Mouse (Mus musculus) B cell, adult 2 months (primary cell): ENCODE measurements at regions not wholly inside any gene's neighbourhood (a gene's known extent, or its start where the extent isn't known, plus 50 kb on each side); places are given as distances from the start of the nearest gene placed in this dataset.
A peak's percentile ranks its signal among the peaks of the same experiment; 100 is the strongest.

Source experiments
- DNase-seq, 2 experiments: peaks; one replicate each; pipeline ENCODE4 v3.0.0; 2022

DNA sequence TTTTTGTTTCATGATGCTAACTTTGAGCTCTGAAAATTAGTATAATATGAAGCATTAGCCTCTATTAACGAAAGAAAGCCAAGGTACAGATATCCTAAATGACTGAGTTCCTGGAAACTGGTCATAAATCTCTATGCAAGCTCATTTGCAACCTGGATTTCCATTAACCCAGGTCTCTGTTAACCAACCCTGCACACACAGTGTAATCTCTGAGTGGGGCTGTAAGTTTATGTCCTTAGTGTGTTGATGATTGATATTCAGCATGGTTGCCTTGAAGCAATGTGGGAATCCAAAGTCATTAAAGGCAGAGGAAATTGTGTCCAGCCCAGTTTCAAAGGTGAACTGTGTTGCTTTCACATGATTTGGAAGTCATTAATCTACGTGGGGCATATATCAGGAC lies 225.9 kb upstream of the Lcorl start:
- DNase-seq, result no peak

- DNase-seq, result no peak
Measured at GRCm38 (mm10) chr5:46073744-46074143, 216.3 kb upstream of the Lcorl start.

- DNase-seq, result no peak
Measured at GRCm38 (mm10) chr5:46073136-46073535, 215.7 kb upstream of the Lcorl start.

DNA sequence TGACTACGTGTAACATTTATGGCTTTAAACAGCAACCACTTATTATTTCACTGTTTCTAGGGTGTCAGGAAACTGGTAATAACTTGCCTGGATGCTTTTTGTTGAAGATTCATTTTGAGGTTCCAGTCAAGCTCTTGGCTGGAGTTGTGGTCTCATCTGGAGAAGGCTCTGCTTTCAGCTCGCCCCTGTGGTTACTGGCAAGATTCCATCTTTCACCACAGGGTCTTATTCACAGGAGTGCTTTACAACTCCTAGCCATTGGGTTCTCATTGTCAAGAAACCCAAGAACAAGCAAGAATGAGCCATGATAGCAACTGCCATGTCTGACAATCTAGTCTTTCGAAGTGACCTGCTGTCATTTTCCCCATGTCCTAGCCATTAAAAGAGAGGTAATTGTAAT lies 202.5 kb upstream of the Lcorl start:
- DNase-seq, result no peak

GRCm38 (mm10) chr5:46054850-46055249 lies 197.4 kb upstream of the Lcorl start:
- no peak for DNase-seq

- no peak for DNase-seq
Measured at GRCm38 (mm10) chr5:46042684-46043348, 185.4 kb upstream of the Lcorl start.

DNA sequence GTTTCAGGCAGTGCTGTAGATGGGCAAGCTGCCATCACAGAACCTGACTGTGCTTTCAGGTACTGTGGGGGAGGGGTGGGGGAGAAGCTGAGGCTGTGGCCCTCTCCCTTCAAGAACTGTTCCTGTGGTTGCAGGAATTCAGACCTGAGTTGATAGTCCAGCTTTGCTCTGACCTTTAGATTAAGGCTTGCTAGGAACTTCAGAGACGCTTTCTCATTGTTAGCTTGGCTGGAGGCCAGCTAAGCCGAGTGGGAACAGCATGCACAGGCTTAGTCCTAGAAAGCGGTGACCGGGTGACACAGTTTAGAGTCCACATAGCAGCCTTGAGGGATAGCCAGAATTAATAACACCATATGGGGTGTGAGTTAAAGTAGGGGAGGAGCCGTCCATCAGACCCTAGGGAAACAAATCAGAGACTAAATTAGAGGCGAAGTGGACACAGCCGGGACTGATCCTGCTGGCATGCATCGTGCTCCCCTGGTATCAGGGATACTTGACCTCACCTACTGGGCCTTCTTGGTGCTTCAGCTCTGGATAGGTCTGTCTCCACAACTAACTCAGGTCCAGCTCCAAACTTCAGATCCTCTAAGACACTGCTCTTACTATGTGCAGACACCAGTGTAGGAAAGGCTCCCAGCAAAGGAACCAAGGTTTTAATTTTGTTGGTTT lies 175.7 kb upstream of the Lcorl start:
- no peak for DNase-seq

DNA sequence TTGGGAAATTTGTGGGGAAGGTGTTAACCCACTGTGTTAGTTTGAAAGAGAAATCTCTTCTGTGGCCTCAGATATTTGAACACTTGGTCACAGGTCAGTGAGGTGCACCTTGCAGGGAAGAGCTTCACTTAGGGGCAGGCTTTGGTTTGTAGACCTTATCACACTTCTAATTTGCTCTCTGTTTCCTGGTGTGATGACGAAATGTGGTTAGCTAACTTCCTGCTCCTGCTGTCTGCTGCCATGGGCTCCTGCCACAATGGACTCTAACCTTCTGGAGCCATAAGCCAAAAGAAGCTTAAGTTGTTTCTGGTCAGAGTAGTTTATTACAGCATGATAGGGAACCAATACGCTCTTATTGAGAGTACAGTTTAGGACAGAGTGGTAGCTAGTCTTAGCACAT lies 174.8 kb upstream of the Lcorl start:
- no peak for DNase-seq

DNA sequence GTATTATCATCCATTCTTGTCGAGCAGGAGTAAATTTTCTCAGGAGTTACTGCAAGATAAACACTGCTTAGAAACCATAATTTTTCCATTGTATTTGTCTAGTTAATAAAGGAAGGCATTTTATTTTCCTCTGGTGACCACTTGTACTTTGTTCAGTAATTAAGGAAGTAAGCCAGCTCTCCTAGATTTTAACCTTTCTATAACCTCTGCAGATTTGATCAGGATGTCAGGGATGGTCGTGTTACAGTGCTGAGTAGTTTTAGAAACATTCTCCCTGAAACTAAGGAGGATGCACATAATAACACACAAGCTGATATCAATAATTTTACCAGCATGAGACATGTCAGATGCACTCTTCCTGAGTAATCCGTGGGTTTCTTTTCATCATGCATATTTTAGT lies 166.7 kb upstream of the Lcorl start:
- DNase-seq, result no peak

GRCm38 (mm10) chr5:46023456-46023855 lies 166.0 kb upstream of the Lcorl start:
- DNase-seq, result no peak

DNA sequence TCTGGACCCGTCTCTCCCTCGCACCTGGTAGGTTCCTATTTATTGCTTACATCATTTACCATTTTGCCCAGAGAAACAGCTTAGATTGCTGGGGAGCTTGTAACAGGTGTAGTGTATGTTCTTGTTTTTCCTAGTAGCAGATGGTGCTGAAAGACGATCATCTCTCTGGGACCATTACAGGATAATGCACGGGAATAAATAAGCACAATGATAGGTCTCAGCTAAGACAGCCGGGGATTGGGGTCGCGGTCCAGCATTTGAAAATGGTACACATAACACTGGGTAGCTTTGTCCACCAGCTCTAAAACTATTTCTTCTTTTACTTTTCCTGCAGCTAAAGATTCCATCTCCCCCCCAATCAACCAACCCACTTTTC lies 164.6 kb upstream of the Lcorl start:
- no peak for DNase-seq

GRCm38 (mm10) chr5:46021398-46022046 lies 164.1 kb upstream of the Lcorl start:
- DNase-seq, result no peak

GRCm38 (mm10) chr5:46020175-46020574 lies 162.8 kb upstream of the Lcorl start:
- DNase-seq, result no peak

GRCm38 (mm10) chr5:46007446-46007845 lies 150.0 kb upstream of the Lcorl start:
- DNase-seq, result no peak

DNA sequence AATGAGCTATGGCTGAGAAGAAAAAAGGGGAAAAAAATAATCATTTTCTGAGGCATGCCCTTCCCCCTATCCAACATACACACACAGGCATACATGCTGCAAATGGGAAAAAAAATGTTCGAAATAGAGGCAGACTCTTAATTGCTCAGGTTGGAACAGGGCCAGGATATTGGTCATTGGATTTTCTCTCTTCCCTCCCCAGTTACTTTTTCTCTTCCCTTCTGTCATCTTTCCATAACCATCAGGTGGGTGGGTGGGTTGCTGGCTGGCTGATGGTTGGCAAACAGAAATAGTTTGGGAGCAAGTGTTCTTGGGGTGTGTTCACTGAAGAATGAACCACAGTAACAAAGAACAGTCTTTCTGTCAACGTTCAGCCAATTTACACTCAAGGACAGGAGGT lies 149.3 kb upstream of the Lcorl start:
- DNase-seq, result no peak

GRCm38 (mm10) chr5:46006228-46006627 lies 148.8 kb upstream of the Lcorl start:
- no peak for DNase-seq

DNA sequence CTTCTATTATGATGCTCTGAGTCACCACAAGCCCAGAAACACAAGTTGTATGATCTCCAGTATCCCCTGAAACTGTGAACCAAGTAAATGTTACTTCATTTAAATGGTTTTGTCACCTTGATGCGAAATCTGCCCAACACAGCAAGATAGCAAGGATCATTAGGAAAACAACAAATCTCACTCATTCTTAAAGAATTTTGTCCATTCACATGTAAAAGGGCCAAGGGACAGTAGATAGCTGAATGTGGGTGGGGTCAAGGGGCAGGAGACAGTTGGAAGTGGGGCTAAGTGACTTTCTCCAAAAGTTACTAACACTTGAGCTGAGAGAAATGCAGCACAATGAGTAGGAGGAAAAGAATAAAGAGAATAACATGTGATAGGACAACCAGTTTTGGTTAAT lies 148.2 kb upstream of the Lcorl start:
- no peak for DNase-seq

GRCm38 (mm10) chr5:46002011-46002410 lies 144.6 kb upstream of the Lcorl start:
- DNase-seq, result no peak

DNA sequence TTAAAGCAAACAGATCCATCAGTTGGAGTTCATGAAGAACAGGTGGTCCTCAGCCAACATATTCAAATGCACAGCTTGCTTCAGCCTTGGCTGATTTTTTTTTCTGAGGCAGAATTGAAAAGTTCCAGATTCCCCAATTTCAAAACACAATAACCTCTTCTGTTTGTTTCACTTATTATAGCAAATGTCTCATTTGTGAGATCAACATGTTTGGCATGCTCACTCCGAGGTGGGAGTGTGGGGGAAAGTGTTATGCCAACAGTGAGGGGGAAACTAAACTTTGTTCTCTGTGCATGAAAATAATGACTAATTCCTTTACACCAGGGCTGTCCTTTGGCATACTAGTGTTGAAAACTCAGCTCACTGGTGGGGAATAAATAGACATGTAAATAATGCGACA lies 100.4 kb upstream of the Lcorl start:
- DNase-seq, result no peak

DNA sequence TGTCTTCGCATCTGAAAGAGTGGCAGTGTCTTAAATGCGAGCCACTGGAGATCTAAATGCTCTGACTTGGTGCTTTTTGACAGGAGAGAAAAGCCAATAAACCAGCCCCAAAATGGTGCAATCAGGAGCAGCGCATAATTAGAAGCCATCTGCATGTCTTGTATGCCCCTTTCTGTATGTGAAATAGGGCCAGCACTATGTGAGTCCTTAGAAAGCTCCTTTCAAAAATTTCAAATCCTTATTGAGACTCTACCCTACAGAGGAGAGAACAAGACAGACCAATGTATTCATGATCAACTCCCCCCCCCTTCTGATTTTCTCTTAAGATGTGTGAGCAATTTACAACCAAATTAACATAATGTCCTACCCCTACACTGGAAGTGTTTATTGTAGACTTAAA lies 86.6 kb upstream of the Lcorl start:
- DNase-seq, result no peak

DNA sequence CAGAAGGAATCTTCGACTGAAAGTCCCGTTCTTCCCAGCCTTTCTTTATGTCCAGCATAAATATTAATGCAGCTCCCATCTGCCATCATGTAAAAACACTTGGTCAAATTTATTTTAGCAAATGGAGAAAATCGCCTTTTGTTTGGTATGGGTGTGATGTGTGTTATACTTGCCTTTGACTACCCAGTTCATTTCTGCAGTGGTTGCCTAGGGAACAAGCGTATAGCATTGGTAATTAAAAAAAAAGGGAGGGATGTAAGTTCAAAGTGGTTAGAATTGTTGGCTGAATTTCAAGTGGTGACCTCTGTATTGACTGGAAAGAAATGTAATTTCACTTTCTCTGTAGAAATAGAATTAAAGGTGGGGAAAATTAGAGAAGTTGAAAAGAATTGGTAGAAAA lies 75.6 kb upstream of the Lcorl start:
- no peak for DNase-seq

DNA sequence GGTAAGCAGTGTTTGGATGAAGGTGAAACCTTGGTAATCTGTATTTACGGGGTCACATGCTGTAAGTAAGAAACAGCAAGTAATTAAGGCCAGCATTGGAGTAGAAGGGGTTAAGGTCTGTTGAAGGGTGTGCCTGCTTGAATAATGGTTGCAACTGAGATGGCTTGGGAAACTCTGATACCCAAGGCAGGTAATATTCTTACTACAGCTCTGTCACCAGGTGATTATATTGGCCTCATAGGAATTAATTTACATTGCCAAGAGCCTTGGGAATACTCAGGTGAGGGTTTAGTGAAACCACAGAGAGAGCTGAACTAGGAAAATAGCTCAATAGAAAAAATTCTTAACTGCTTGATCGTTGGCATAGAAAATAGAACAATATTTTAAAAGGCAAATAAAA lies 73.8 kb upstream of the Lcorl start:
- no peak for DNase-seq

- peak; percentile 40 for DNase-seq
Measured at GRCm38 (mm10) chr5:45925879-45926410, 68.5 kb upstream of the Lcorl start.

GRCm38 (mm10) chr5:45923907-45924594 lies 66.6 kb upstream of the Lcorl start:
- DNase-seq, result no peak
